Mouse (Mus musculus) layer of hippocampus, adult 2 months (tissue): ENCODE data around the gene Gm7358. TPM values are rescaled to one million over a fixed set of nuclear protein-coding genes. Genes with fewer than 3 reads are reported as not detected.
A peak's percentile ranks its signal among the peaks of the same experiment; 100 is the strongest.
"Not testable (repeated sequence)": the region's sequence is repeated elsewhere in the genome, so short reads cannot be mapped to it uniquely, and the experiment has no call there.

ENCODE experiments used
- DNase-seq, 2 experiments: peaks; one replicate each; pipeline ENCODE4 v3.0.0; 2022; ENCODE audit warnings: low spot score in 2 of 2
- H3K27ac ChIP-seq: fragments of 200-600 bp; 2 replicates; pipeline ENCODE4 v1.8.1; 2022
- H3K4me3 ChIP-seq: fragments of 200-600 bp; 2 replicates; pipeline ENCODE4 v1.8.1; 2022; ENCODE audit warnings: mild to moderate bottlenecking
- CTCF ChIP-seq: fragments of 200-600 bp; conservative IDR thresholded peaks from 2 replicates; pipeline ENCODE4 v1.8.1; 2022; ENCODE audit warnings: antibody characterized with exemption, mild to moderate bottlenecking, moderate library complexity
- long read RNA-seq, 2 experiments: library from polyadenylated mRNA; stranded (forward); transcript quantifications; one replicate each; pipeline ENCODE4 v2.0.0; 2021; ENCODE audit warnings: borderline mapping rate in 2 of 2
- total RNA-seq, 2 experiments: library from RNA; stranded (reverse); gene quantifications; 2 replicates each; pipeline ENCODE4 v1.2.3; 2021

Gene Gm7358
- not detected for total RNA-seq
- long read RNA-seq, experiment 1: 0 reads
- long read RNA-seq, experiment 2: 0 reads

- not testable (repeated sequence) for H3K4me3 ChIP-seq, DNase-seq
Measured at GRCm38 (mm10) chr17:14059431-14059830, at the start of gene Gm7358. Gene Gm7358, minus strand, starts transcription at chr17:14059531.

GRCm38 (mm10) chr17:14103018-14103417 is 43.7 kb upstream of the Gm7358 start:
- not testable (repeated sequence) for H3K4me3 ChIP-seq, H3K27ac ChIP-seq, DNase-seq
- peak; percentile 71 for TF ChIP-seq CTCF

More at GRCm38 (mm10) chr17:14059431-14059830, at the start of gene Gm7358:
- not testable (repeated sequence) for H3K27ac ChIP-seq

GRCm38 (mm10) chr17:14101446-14101980 is 42.2 kb upstream of the Gm7358 start:
- peak; percentile 7 to 46 for DNase-seq
- not testable (repeated sequence) for H3K4me3 ChIP-seq, H3K27ac ChIP-seq
- TF ChIP-seq CTCF: peak; percentile 68

GRCm38 (mm10) chr17:14099886-14100285 is 40.6 kb upstream of the Gm7358 start:
- not testable (repeated sequence) for H3K27ac ChIP-seq, H3K4me3 ChIP-seq, DNase-seq

GRCm38 (mm10) chr17:14094165-14094564 is 34.8 kb upstream of the Gm7358 start:
- H3K27ac ChIP-seq, DNase-seq, H3K4me3 ChIP-seq: not testable (repeated sequence)

- H3K27ac ChIP-seq, H3K4me3 ChIP-seq, DNase-seq: not testable (repeated sequence)
- peak; percentile 70 for TF ChIP-seq CTCF
Measured at GRCm38 (mm10) chr17:14086629-14087028, 27.3 kb upstream of the Gm7358 start.

- DNase-seq, H3K4me3 ChIP-seq, H3K27ac ChIP-seq: not testable (repeated sequence)
Measured at GRCm38 (mm10) chr17:14041880-14042279, 17.5 kb downstream of the Gm7358 start.

GRCm38 (mm10) chr17:14037012-14037411 is 22.3 kb downstream of the Gm7358 start:
- H3K27ac ChIP-seq, DNase-seq, H3K4me3 ChIP-seq: not testable (repeated sequence)

GRCm38 (mm10) chr17:14036113-14036512 is 23.2 kb downstream of the Gm7358 start:
- not testable (repeated sequence) for DNase-seq, H3K4me3 ChIP-seq, H3K27ac ChIP-seq

Other genes starting within 250 kb of the Gm7358 start
- gene Gm7168, start 111.2 kb downstream of the Gm7358 start, total RNA-seq: under 1 TPM in 1 of 2 experiments, not detected in 1; 0.23 TPM
- not detected for gene Gm7356, start 55.8 kb downstream of the Gm7358 start, total RNA-seq
- gene Dact2, start 144.8 kb upstream of the Gm7358 start, total RNA-seq: 10 to 100 TPM; 21.8 to 24.7 TPM
- 10 to 100 TPM; 36.2 to 36.8 TPM for gene Smoc2, start 220.0 kb upstream of the Gm7358 start, total RNA-seq